Mouse (Mus musculus): Measurements from ENCODE around the gene Wrap53.

- TF ChIP-seq CTCF (IDR thresholded peaks at IDR 0.05; ENCODE audit: borderline replicate concordance, insufficient read depth, low read length) (no peak), POLR2A (IDR thresholded peaks at IDR 0.05; ENCODE audit: low read depth, low read length) (no peak)
Measured at GRCm38 (mm10) chr11:69528031-69528390, 52.0 kb downstream of the Wrap53 start.
